Mouse (Mus musculus) CH12.LX (cell line): ENCODE data around the gene Tcea2. TPM values are rescaled to one million over a fixed set of nuclear protein-coding genes. Genes with fewer than 3 reads are reported as not detected.

Experiments
- DNase-seq: peaks from one replicate; pipeline ENCODE4 v3.0.0-alpha.2; 2013; ENCODE audit errors: extremely low read depth
- H3K27ac ChIP-seq: 2 replicates; pipeline ENCODE4 v1.5.1; 2012; ENCODE audit warnings: low read depth, mild to moderate bottlenecking, control low read depth, moderate library complexity; ENCODE audit not compliant: insufficient read depth
- H3K27me3 ChIP-seq: replicated peaks from 2 replicates; pipeline ENCODE3; 2012; ENCODE audit warnings: inconsistent platforms
- H3K36me3 ChIP-seq, 2 experiments: replicated peaks in 1 of 2; 2 replicates each; pipeline versions ENCODE3 to v1.6.1; 2012; ENCODE audit warnings: inconsistent platforms in 1 of 2, low read length in 1 of 2, mild to moderate bottlenecking in 1 of 2, mixed read lengths in 1 of 2, moderate library complexity in 1 of 2; ENCODE audit not compliant: control insufficient read depth in 1 of 2, insufficient read depth in 1 of 2
- H3K4me1 ChIP-seq, 2 experiments: 2 replicates each; pipeline ENCODE4 v1.6.1; 2012; ENCODE audit warnings: inconsistent platforms in 1 of 2, moderate library complexity in 1 of 2; ENCODE audit not compliant: insufficient read depth in 2 of 2, control insufficient read depth in 1 of 2
- H3K4me2 ChIP-seq: 2 replicates; pipeline ENCODE4 v1.6.1; 2012; ENCODE audit warnings: low read depth, mild to moderate bottlenecking, control low read depth; ENCODE audit not compliant: poor library complexity, insufficient read depth, severe bottlenecking
- H3K4me3 ChIP-seq, 3 experiments: fragments of 150-350 bp in 1 of 3; sonication (generic) in 1 of 3; replicated peaks in 1 of 3; 2 replicates each; pipeline versions ENCODE3 to v1.5.1; 2011 to 2012; ENCODE audit warnings: low read depth in 2 of 3, low read length in 2 of 3, mild to moderate bottlenecking in 2 of 3, moderate library complexity in 2 of 3, control low read depth in 1 of 3, improper control_type of control experiment in 1 of 3, inconsistent platforms in 1 of 3, mixed read lengths in 1 of 3; ENCODE audit not compliant: poor library complexity in 1 of 3
- H3K79me2 ChIP-seq: replicated peaks from 2 replicates; pipeline ENCODE4 v1.6.1; 2012; ENCODE audit warnings: mild to moderate bottlenecking, moderate library complexity; ENCODE audit not compliant: control insufficient read depth, poor library complexity, insufficient read depth, severe bottlenecking; ENCODE audit errors: extremely low read depth
- H3K9ac ChIP-seq: 2 replicates; pipeline ENCODE4 v1.6.1; 2012; ENCODE audit warnings: low read depth, mild to moderate bottlenecking, control low read depth, moderate library complexity; ENCODE audit not compliant: insufficient read depth
- H3K9me3 ChIP-seq: replicated peaks from 2 replicates; pipeline ENCODE3; 2012; ENCODE audit warnings: low read length, inconsistent platforms, mixed read lengths
- CHD1 ChIP-seq: IDR thresholded peaks from 2 replicates; pipeline ENCODE4 v1.6.1; 2012; ENCODE audit warnings: low read depth, low read length, improper control_type of control experiment, inconsistent platforms
- CHD2 ChIP-seq: IDR thresholded peaks from 2 replicates; pipeline ENCODE4 v1.6.1; 2011; ENCODE audit warnings: low read length, improper control_type of control experiment
- HCFC1 ChIP-seq: IDR thresholded peaks from 2 replicates; pipeline ENCODE4 v1.6.1; 2012; ENCODE audit warnings: low read depth, mild to moderate bottlenecking, inconsistent platforms, low read length, improper control_type of control experiment
- IRF4 ChIP-seq: IDR thresholded peaks from 2 replicates; pipeline ENCODE4 v1.6.1; 2014; ENCODE audit warnings: low read depth, mild to moderate bottlenecking, inconsistent platforms, low read length, improper control_type of control experiment
- NRF1 ChIP-seq: IDR thresholded peaks from 2 replicates; pipeline ENCODE4 v1.6.1; 2014; ENCODE audit warnings: low read depth, mild to moderate bottlenecking, inconsistent platforms, low read length, improper control_type of control experiment, moderate library complexity
- RCOR1 ChIP-seq: conservative IDR thresholded peaks from 2 replicates; pipeline ENCODE4 v1.6.1; 2012; ENCODE audit warnings: low read depth, mild to moderate bottlenecking, inconsistent platforms, low read length, improper control_type of control experiment
- TBP ChIP-seq: conservative IDR thresholded peaks from 2 replicates; pipeline ENCODE4 v1.6.1; 2011; ENCODE audit warnings: low read depth, low read length, improper control_type of control experiment
- UBTF ChIP-seq: IDR thresholded peaks from 2 replicates; pipeline ENCODE4 v1.6.1; 2012; ENCODE audit warnings: low read depth, mild to moderate bottlenecking, inconsistent platforms, low read length, improper control_type of control experiment, moderate library complexity
- ZC3H11A ChIP-seq: IDR thresholded peaks from 2 replicates; pipeline ENCODE4 v1.6.1; 2012; ENCODE audit warnings: low read depth, mild to moderate bottlenecking, inconsistent platforms, low read length, improper control_type of control experiment
- ZMIZ1 ChIP-seq: IDR thresholded peaks from 2 replicates; pipeline ENCODE4 v1.6.1; 2012; ENCODE audit warnings: low read depth, mild to moderate bottlenecking, inconsistent platforms, low read length, improper control_type of control experiment
- dilution Hi-C: fragments of 300-500 bp; cut with MboI; formaldehyde crosslinking; loops from 2 replicates; pipeline ENCODE4 v1.14.3; 2020; ENCODE audit warnings: low sequenced_read_pairs; ENCODE audit not compliant: extremely low pct_unique_long_range_greater_than_20kb, extremely low pct_ligation_motif_present
- in situ Hi-C: fragments of 300-500 bp; cut with MboI; formaldehyde crosslinking; loops from 3 replicates; pipeline ENCODE4 v1.14.3; 2019; ENCODE audit warnings: low sequenced_read_pairs, low pct_ligation_motif_present, low pct_unique_long_range_greater_than_20kb, mixed read lengths
- polyA plus RNA-seq: library from polyadenylated mRNA; unstranded; fragments of >175 nt; gene quantifications from 2 replicates; pipeline ENCODE4 v1.2.1, GENCODE M21; 2012; ENCODE audit warnings: low read depth; ENCODE audit not compliant: insufficient read length
- total RNA-seq, 2 experiments: library from RNA; depleted of rRNA; stranded (reverse); fragments of 300-350 nt in 1 of 2; fragments of >200 nt in 1 of 2; gene quantifications; 2 replicates each; pipeline ENCODE4 v1.2.3; 2012 to 2014

The Tcea2 gene
- total and polyA plus RNA-seq, 3 experiments, result 8.8 to 14.4 (median 9.2) TPM

- Histone ChIP-seq H3K4me1 (peaks cover 0 to 5% of the 10 kb centered on the region in 2 experiments; a peak in 1 of 4 replicates), H3K4me3 (no peak overlapping the region), H3K27ac (no peak overlapping the region), H3K4me2 (no peak overlapping the region), H3K9ac (no peak overlapping the region), H3K9me3 (no peaks in the 10 kb centered on the region), H3K27me3 (no peaks in the 10 kb centered on the region), H3K36me3 (peaks cover 61 to 87% of the 10 kb centered on the region in 2 experiments), H3K79me2 (no peaks in the 10 kb centered on the region)
- DNase-seq, result no peak
- TF ChIP-seq ZC3H11A, result no peak
- no peak for TF ChIP-seq IRF4
- no peak for TF ChIP-seq ZMIZ1
- TF ChIP-seq NRF1, result no peak
- no peak for TF ChIP-seq RCOR1
- TF ChIP-seq HCFC1, result no peak
- dilution Hi-C loops (no loop called here), in situ Hi-C loops (no loop called here)
These were observed 33.3 kb upstream of the Tcea2 start for GRCm38 (mm10) chr2:181646626-181647472.

DNA sequence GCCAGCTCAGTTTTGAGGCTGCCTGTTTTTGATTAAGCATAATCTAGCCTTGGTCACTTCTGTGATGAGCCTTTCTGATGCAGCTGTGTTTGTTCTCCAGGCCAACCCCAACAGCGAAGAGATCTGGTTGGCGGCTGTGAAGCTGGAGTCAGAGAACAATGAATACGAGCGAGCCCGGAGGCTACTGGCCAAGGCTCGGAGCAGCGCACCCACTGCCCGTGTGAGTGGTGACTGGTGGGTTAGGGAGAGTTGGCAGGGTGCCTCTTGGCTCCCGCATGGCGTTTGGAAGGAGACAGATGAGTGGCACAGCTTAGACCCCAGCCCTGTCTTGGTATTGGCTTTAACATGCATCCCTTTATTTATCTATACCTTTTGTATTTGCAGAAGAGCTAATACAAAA lies 31.2 kb upstream of the Tcea2 start:
- in situ Hi-C loops (no loop called here), dilution Hi-C loops (no loop called here)
- Histone ChIP-seq H3K9ac (no peak overlapping the region), H3K4me2 (no peak overlapping the region), H3K9me3 (no peaks in the 10 kb centered on the region), H3K79me2 (no peaks in the 10 kb centered on the region), H3K4me1 (peaks cover 0 to 5% of the 10 kb centered on the region in 2 experiments; a peak in 1 of 4 replicates), H3K4me3 (no peak overlapping the region), H3K36me3 (peaks cover 74 to 93% of the 10 kb centered on the region in 2 experiments), H3K27me3 (no peaks in the 10 kb centered on the region), H3K27ac (no peak overlapping the region)
- no peak for TF ChIP-seq CHD1
- TF ChIP-seq NRF1, result no peak
- no peak for TF ChIP-seq TBP
- TF ChIP-seq CHD2, result no peak
- no peak for DNase-seq

GRCm38 (mm10) chr2:181653065-181653464 lies 27.0 kb upstream of the Tcea2 start:
- TF ChIP-seq UBTF, result no peak
- TF ChIP-seq, all 38 proteins: peak for 0
- Histone ChIP-seq H3K27me3 (no peaks in the 10 kb centered on the region), H3K79me2 (no peaks in the 10 kb centered on the region), H3K27ac (no peak overlapping the region), H3K4me2 (no peak overlapping the region), H3K9ac (no peak overlapping the region), H3K36me3 (peaks cover 67 to 91% of the 10 kb centered on the region in 2 experiments), H3K9me3 (no peaks in the 10 kb centered on the region), H3K4me3 (no peak overlapping the region), H3K4me1 (no peaks in the 10 kb centered on the region)
- dilution Hi-C loops (no loop called here), in situ Hi-C loops (no loop called here)
- no peak for DNase-seq
